Mouse (Mus musculus): Measurements from ENCODE around the gene Mrps15.

- no peak for TF ChIP-seq ZNF384 (IDR thresholded peaks at IDR 0.05; ENCODE audit: low read depth, low read length)
- no peak for TF ChIP-seq CTCF (IDR thresholded peaks at IDR 0.05 in 2 of 3, conservative IDR thresholded peaks at IDR 0.05 in 1 of 3; ENCODE audit: control insufficient read depth in 1 of 3, insufficient read depth in 1 of 3, low read depth in 2 of 3, low read length in 3 of 3, poor library complexity in 1 of 3, severe bottlenecking in 1 of 3)
- no peak for TF ChIP-seq JUND (IDR thresholded peaks at IDR 0.05; ENCODE audit: low read depth, low read length)
- no peak for TF ChIP-seq KAT2A (conservative IDR thresholded peaks at IDR 0.05; ENCODE audit: low read depth, low read length)
- TF ChIP-seq MAZ (IDR thresholded peaks at IDR 0.05; ENCODE audit: low read depth, low read length): no peak
- TF ChIP-seq EP300 (IDR thresholded peaks at IDR 0.05; ENCODE audit: low read depth in 1 of 2, low read length in 2 of 2): no peak
- TF ChIP-seq GATA1 (IDR thresholded peaks at IDR 0.05; ENCODE audit: low read depth, low read length): no peak
- no peak for TF ChIP-seq E2F4 (IDR thresholded peaks at IDR 0.05; ENCODE audit: borderline replicate concordance, low read depth, low read length)
- TF ChIP-seq POLR2A (IDR thresholded peaks at IDR 0.05; ENCODE audit: control insufficient read depth in 1 of 2, insufficient read depth in 1 of 2, low read depth in 1 of 2, low read length in 2 of 2, poor library complexity in 1 of 2): no peak
- TF ChIP-seq UBTF (IDR thresholded peaks at IDR 0.05; ENCODE audit: borderline replicate concordance, insufficient read depth, low read depth, low read length): no peak
These were observed 27.7 kb upstream of the Mrps15 start for GRCm38 (mm10) chr4:126018966-126019538.

All from MEL (cell line).